Mouse (Mus musculus): ENCODE results near the gene Ccdc6. TPM values are rescaled to one million over a fixed set of nuclear protein-coding genes. Genes with fewer than 3 reads are reported as not detected.

Ccdc6 gene
- total and polyA plus RNA-seq, 3 experiments: 21.1 to 93.8 (median 22.2) TPM

- Histone ChIP-seq H3K4me1 (ENCODE audit: insufficient read depth, low read depth, low read length) (no peaks in the 10 kb centered on the region), H3K4me3 (ENCODE audit: low read depth, low read length) (no peak overlapping the region), H3K9me3 (replicated peaks) (peaks cover 21% of the 10 kb centered on the region), H3K27me3 (ENCODE audit: insufficient read depth, low read length) (no peaks in the 10 kb centered on the region), H3K36me3 (replicated peaks) (no peaks in the 10 kb centered on the region)
- ATAC-seq (ENCODE audit: extremely low read depth, insufficient number of reproducible peaks, low FRiP score, poor library complexity, severe bottlenecking) (no peak), DNase-seq (ENCODE audit: low spot score) (no peak)
- no peak for TF ChIP-seq POLR2AphosphoS5 (IDR thresholded peaks at IDR 0.05; ENCODE audit: insufficient replicate concordance, low read depth, low read length)
- no peak for TF ChIP-seq GATA1 (IDR thresholded peaks at IDR 0.05; ENCODE audit: borderline replicate concordance, low read length)
- TF ChIP-seq TAL1 (conservative IDR thresholded peaks at IDR 0.05; ENCODE audit: low read depth, low read length): no peak
- no peak for TF ChIP-seq CTCF (IDR thresholded peaks at IDR 0.05; ENCODE audit: low read depth, low read length)
Measured at GRCm38 (mm10) chr10:70063881-70064555, 32.9 kb upstream of the Ccdc6 start.

- Histone ChIP-seq H3K9me3 (replicated peaks) (peaks cover 21% of the 10 kb centered on the region), H3K27me3 (ENCODE audit: insufficient read depth, low read length) (no peaks in the 10 kb centered on the region), H3K36me3 (replicated peaks) (no peaks in the 10 kb centered on the region), H3K4me1 (ENCODE audit: insufficient read depth, low read depth, low read length) (no peaks in the 10 kb centered on the region), H3K4me3 (ENCODE audit: low read depth, low read length) (no peak overlapping the region)
- TF ChIP-seq POLR2AphosphoS5 (IDR thresholded peaks at IDR 0.05; ENCODE audit: insufficient replicate concordance, low read depth, low read length) (no peak), GATA2 (IDR thresholded peaks at IDR 0.05; ENCODE audit: borderline replicate concordance, low read depth, low read length) (no peak), CTCF (IDR thresholded peaks at IDR 0.05; ENCODE audit: low read depth, low read length) (no peak), GATA1 (IDR thresholded peaks at IDR 0.05; ENCODE audit: borderline replicate concordance, low read length) (no peak), TAL1 (conservative IDR thresholded peaks at IDR 0.05; ENCODE audit: low read depth, low read length) (no peak)
- ATAC-seq (ENCODE audit: extremely low read depth, insufficient number of reproducible peaks, low FRiP score, poor library complexity, severe bottlenecking): no peak
- no peak for DNase-seq (ENCODE audit: low spot score)
Measured at GRCm38 (mm10) chr10:70065191-70065590, 31.7 kb upstream of the Ccdc6 start.

- ATAC-seq (ENCODE audit: extremely low read depth, insufficient number of reproducible peaks, low FRiP score, poor library complexity, severe bottlenecking) (no peak), DNase-seq (ENCODE audit: low spot score) (no peak)
- Histone ChIP-seq H3K4me1 (ENCODE audit: insufficient read depth, low read depth, low read length) (no peaks in the 10 kb centered on the region), H3K27me3 (ENCODE audit: insufficient read depth, low read length) (no peaks in the 10 kb centered on the region), H3K36me3 (replicated peaks) (no peaks in the 10 kb centered on the region), H3K4me3 (ENCODE audit: low read depth, low read length) (no peak overlapping the region), H3K9me3 (replicated peaks) (peaks cover 14% of the 10 kb centered on the region)
- no peak for TF ChIP-seq GATA2 (IDR thresholded peaks at IDR 0.05; ENCODE audit: borderline replicate concordance, low read depth, low read length)
- no peak for TF ChIP-seq POLR2AphosphoS5 (IDR thresholded peaks at IDR 0.05; ENCODE audit: insufficient replicate concordance, low read depth, low read length)
- TF ChIP-seq CTCF (IDR thresholded peaks at IDR 0.05; ENCODE audit: low read depth, low read length): no peak
- no peak for TF ChIP-seq GATA1 (IDR thresholded peaks at IDR 0.05; ENCODE audit: borderline replicate concordance, low read length)
- TF ChIP-seq TAL1 (conservative IDR thresholded peaks at IDR 0.05; ENCODE audit: low read depth, low read length): no peak
Measured at GRCm38 (mm10) chr10:70066497-70067168, 30.3 kb upstream of the Ccdc6 start.

- TF ChIP-seq GATA2 (IDR thresholded peaks at IDR 0.05; ENCODE audit: borderline replicate concordance, low read depth, low read length): no peak
- TF ChIP-seq CTCF (IDR thresholded peaks at IDR 0.05; ENCODE audit: low read depth, low read length): no peak
- TF ChIP-seq POLR2AphosphoS5 (IDR thresholded peaks at IDR 0.05; ENCODE audit: insufficient replicate concordance, low read depth, low read length): no peak
- no peak for TF ChIP-seq GATA1 (IDR thresholded peaks at IDR 0.05; ENCODE audit: borderline replicate concordance, low read length)
- TF ChIP-seq TAL1 (conservative IDR thresholded peaks at IDR 0.05; ENCODE audit: low read depth, low read length): no peak
- Histone ChIP-seq H3K36me3 (replicated peaks) (no peaks in the 10 kb centered on the region), H3K27me3 (ENCODE audit: insufficient read depth, low read length) (no peaks in the 10 kb centered on the region), H3K9me3 (replicated peaks) (peaks cover 8% of the 10 kb centered on the region), H3K4me1 (ENCODE audit: insufficient read depth, low read depth, low read length) (no peaks in the 10 kb centered on the region), H3K4me3 (ENCODE audit: low read depth, low read length) (no peak overlapping the region)
- ATAC-seq (ENCODE audit: extremely low read depth, insufficient number of reproducible peaks, low FRiP score, poor library complexity, severe bottlenecking): no peak
- no peak for DNase-seq (ENCODE audit: low spot score)
Measured at GRCm38 (mm10) chr10:70067169-70068115, 29.5 kb upstream of the Ccdc6 start.

- no peak for DNase-seq (ENCODE audit: low spot score)
- TF ChIP-seq GATA2 (IDR thresholded peaks at IDR 0.05; ENCODE audit: borderline replicate concordance, low read depth, low read length): no peak
- no peak for TF ChIP-seq CTCF (IDR thresholded peaks at IDR 0.05; ENCODE audit: low read depth, low read length)
- no peak for TF ChIP-seq GATA1 (IDR thresholded peaks at IDR 0.05; ENCODE audit: borderline replicate concordance, low read length)
- no peak for TF ChIP-seq TAL1 (conservative IDR thresholded peaks at IDR 0.05; ENCODE audit: low read depth, low read length)
- TF ChIP-seq POLR2AphosphoS5 (IDR thresholded peaks at IDR 0.05; ENCODE audit: insufficient replicate concordance, low read depth, low read length): no peak
- Histone ChIP-seq H3K9me3 (replicated peaks) (peaks cover 8% of the 10 kb centered on the region), H3K4me1 (ENCODE audit: insufficient read depth, low read depth, low read length) (no peaks in the 10 kb centered on the region), H3K27me3 (ENCODE audit: insufficient read depth, low read length) (no peaks in the 10 kb centered on the region), H3K36me3 (replicated peaks) (no peaks in the 10 kb centered on the region), H3K4me3 (ENCODE audit: low read depth, low read length) (no peak overlapping the region)
- ATAC-seq (ENCODE audit: extremely low read depth, insufficient number of reproducible peaks, low FRiP score, poor library complexity, severe bottlenecking): no peak
Measured at GRCm38 (mm10) chr10:70069321-70069720, 27.6 kb upstream of the Ccdc6 start.
